Mouse (Mus musculus): ENCODE data around the gene Ifitm3. TPM values are rescaled to one million over a fixed set of nuclear protein-coding genes. Genes with fewer than 3 reads are reported as not detected.
"Not testable (repeated sequence)": the region's sequence is repeated elsewhere in the genome, so short reads cannot be mapped to it uniquely, and the experiment has no call there.

Gene Ifitm3
- total RNA-seq, 4 experiments from 2014 or later, result 105 to 128 (median 116) TPM

GRCm38 (mm10) chr7:141032458-141033167 is 22.0 kb upstream of the Ifitm3 start:
- no peak for DNase-seq

- no peak for DNase-seq
Observed at GRCm38 (mm10) chr7:141030390-141030789, 19.8 kb upstream of the Ifitm3 start.

DNA sequence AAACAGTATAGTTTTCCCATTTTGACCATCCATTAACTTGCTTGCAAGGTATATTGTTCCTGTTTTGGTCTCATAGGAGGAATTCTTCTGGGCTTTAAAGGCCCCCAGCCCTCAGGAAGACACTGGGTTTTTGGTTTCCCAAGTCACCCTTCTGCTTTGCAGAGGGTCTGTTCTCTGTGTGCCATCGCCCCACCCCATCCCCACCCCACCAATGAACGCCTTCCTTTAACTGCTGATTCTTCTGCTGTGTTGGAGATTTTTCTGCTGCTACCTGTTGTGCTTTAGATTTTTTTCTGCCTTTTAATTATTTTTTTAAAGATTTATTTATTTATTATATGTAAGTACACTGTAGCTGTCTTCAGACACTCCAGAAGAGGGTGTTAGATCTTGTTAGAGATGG is 18.3 kb upstream of the Ifitm3 start, which contains the start of gene Gm17387:
Gm17387 (plus strand) TSS at position 301 of the 400 bp plus-strand sequence.
- no peak for DNase-seq

GRCm38 (mm10) chr7:141026740-141027098 is 16.1 kb upstream of the Ifitm3 start:
- no peak for DNase-seq

DNA sequence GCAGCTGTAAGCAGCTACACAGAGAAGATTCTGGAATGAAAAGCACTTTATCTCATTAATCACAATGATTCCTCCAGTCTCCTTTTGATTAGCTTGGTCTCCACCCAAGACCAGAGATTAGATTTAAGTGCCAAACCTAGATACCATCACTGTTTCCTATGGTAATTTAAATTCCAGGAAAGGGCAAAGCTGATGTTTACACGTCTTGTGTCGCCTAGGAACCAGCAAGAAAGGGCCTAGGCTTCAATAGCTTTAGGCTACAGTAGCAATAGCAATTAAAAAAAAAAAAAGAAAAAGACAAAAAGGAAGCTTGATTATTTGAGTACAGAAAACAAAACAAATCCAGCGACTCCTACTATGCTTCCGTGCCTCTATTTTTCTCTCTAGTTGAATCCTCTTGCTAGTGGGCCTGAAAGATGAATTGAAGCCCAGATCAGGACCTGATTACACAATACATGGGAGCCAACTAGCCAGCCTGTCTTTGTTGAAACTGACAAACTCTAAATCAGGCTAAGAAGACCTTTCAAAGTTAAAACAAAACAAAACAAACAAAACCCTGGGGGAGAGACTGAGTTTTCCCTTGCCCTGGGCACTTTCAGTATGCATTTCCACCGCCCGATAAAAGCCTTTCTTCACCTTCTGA is 15.6 kb upstream of the Ifitm3 start:
- DNase-seq, result no peak

DNA sequence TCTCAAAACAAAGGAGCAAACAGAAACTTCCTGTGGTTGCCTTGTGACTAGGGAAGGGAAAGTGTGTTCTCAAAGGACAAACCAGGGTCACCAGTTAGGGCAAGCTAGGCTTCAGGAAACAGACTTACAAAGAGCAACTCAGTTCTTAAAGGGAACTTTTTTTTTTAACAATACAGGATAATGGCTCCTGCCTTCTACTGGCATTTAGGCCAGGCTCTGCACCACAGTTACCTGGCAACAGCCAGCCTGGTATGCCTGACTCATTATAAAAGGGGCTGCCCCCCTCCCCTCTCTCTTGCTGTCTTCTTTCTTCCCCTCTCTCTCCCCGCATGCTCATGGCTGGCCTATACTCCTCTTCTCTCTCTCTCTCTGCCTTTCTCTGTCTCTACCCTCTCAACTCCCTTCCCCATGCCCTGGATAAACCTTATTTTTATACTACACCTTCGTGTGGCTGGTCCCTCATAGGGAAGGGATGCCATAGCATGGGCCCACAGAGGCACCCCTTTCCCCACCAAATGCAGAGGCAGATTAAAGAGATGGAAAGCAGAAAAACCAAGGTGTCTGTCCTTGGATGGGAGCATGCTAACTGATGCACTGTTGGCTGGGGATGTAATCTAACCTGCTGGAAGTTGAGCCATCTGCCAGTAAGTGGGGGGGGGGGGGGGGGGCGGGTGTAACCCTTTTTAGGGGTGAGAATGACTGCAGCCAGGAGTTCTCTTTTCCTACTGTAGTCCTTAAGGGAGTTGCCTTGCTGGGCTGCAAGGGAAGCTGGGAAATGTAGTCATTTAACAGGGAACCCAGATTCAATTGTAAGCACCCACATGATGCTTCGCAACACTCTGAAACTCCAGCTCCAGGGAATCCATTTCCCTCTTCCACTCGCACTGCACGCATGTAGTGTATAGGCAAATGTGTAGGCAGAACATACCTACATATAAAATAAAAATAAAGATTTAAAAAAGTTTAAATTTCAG is 14.6 kb upstream of the Ifitm3 start:
- no peak for DNase-seq

- DNase-seq, result no peak
Observed at GRCm38 (mm10) chr7:141021489-141022449, 11.2 kb upstream of the Ifitm3 start.

GRCm38 (mm10) chr7:141019028-141019427 is 8.5 kb upstream of the Ifitm3 start:
- no peak for DNase-seq

- not testable (repeated sequence) for DNase-seq
Observed at GRCm38 (mm10) chr7:141017824-141018223, 7.3 kb upstream of the Ifitm3 start, which contains the start of gene Ifitm6. Ifitm6 (minus strand) TSS chr7:141017924.

GRCm38 (mm10) chr7:141016707-141017697 is 6.4 kb upstream of the Ifitm3 start:
- no peak for DNase-seq

DNA sequence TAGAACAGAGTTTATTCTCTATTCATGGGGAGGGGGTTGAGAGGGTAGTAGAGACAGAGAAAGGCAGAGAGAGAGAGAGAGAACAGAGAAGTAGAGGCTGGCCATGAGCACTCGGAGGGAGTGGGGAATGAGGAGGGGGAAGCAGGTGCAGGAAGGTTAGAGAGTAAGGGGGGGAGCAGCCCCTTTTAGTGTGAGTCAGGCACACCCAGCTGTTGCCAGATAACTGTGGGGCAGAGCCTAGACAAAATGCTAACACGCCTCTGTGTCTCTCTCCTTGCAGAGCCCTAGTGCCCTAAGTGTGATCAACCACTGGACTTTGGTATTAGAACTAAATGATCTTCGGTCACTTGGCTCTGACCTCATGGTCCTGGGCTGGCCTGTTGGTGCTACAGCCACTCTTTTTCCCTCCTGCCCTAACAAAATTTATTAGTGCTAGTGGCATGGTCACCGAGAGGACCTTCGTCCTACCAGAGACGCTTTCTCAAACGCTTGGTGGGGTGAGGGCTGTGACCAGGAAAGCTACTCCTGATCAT is 734 bp upstream of the Ifitm3 start:
- no peak for DNase-seq

DNA sequence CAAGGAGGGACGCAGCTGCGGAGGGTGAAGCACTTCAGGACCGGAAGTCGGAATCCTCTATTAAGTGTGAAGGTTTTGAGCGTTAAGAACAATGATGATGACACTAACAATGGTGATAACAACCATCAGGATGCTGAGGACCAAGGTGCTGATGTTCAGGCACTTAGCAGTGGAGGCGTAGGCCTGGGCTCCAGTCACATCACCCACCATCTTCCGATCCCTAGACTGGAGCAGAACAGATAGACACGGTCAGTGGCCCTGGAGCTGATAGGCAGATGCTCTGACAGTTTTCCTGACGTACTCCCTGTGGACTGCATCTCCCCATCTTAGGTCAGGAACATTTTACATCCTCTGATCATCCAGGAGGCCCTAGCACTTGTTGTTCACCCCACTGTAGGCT is 905 bp downstream of the Ifitm3 start:
- no peak for DNase-seq

DNA sequence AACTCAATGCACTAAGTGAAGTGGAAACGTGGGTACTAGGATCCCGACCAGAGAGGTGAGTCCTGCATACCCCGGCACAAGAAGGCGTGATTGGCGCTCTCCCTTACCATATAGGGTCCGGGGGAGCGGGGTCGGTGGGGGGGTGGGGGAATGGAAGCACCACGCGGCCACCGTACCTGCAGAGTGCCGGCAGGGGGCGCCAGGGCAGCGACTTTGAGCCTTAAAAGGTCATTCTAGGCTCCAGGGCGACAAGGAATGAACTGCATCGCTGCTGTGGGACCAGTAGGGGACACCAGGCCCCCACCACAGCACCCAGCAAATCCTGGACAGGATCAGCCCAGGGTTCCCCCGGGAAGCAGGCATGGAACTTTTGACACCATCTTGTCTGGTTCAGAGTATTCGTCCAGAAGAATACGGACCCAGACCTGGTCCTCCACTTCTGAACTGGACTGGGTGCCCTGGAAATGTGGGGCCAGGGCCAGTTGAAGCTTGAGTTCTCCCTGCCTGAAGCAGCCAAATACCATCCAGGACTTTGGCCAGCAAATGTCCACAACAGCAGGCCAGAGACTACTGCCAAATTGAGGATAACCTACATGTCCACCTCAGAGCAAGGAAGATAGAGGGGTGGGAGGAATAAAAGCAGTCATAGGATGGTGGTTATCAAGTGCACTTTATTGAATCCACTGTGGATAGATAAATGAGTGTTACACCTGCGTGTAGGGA is 1.5 kb downstream of the Ifitm3 start:
- peak; percentile 67 for DNase-seq

DNA sequence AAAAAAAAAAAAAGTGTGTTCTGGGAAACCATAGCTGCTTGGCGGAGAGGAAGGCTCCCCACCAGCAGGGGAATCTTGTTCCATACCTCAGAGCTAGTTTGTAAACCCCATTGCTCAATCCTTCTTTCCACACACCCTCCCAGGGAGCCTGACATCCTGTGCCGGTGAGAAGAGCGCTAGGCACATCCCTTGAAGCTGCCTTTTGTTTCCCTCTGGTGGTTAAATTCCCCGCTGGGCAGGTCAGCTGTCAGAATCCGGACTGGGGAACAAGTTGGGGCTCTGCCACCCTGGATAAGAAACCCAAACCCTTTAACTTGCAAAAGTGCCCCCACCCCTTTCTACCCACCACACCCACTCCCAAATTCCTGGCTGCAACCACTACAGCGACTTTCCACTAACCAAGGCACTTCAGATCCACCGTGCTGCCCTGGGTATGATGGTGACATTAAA is 2.2 kb downstream of the Ifitm3 start:
- DNase-seq, result peak; percentile 20

DNA sequence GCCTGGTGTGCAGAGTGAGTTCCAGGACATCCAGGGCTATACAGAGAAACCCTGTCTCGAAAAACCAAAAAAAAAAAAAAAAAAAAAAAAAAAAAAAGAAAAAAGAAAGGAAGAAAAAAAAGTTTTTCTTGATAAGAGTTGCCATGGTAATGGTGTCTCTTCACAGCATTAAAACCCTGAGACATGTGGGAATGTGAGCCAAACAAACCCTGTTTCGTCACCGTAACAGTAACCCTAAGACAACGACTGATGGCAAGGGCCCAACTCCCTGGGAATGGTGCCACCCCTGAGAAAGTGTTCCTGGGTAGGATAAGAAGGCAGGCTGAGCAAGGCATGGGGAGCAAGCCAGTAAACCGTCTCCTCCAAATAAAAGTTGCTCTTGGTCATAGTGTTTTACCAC is 3.7 kb downstream of the Ifitm3 start:
- DNase-seq, result no peak

- no peak for DNase-seq
Observed at GRCm38 (mm10) chr7:141006446-141006845, 4.1 kb downstream of the Ifitm3 start.

- DNase-seq, result no peak
Observed at GRCm38 (mm10) chr7:141003248-141004010, 7.1 kb downstream of the Ifitm3 start.

- no peak for DNase-seq
Observed at GRCm38 (mm10) chr7:141000881-141001708, 9.5 kb downstream of the Ifitm3 start.

Data from adrenal gland, adult 8-10 months (tissue).